Mouse (Mus musculus) limb, embryonic 13.5 days (tissue): ENCODE measurements around the gene Bsnd. TPM values are rescaled to one million over a fixed set of nuclear protein-coding genes. Genes with fewer than 3 reads are reported as not detected.

Experiments used
- ATAC-seq: fragments of 200-750 bp; cut with Nextera tagmentation; 2 replicates; pipeline ENCODE4 v1.8.0; 2017; ENCODE audit warnings: low read depth, moderate number of reproducible peaks, moderate TSS enrichment; ENCODE audit not compliant: low FRiP score
- H3K27ac ChIP-seq: fragments of 300-500 bp; sonication (generic); 2 replicates; pipeline ENCODE4 v1.5.1; 2015; ENCODE audit warnings: inconsistent platforms, mild to moderate bottlenecking, moderate library complexity
- H3K27me3 ChIP-seq: fragments of 300-500 bp; sonication (generic); 2 replicates; pipeline ENCODE4 v1.6.1; 2015; ENCODE audit warnings: mild to moderate bottlenecking, inconsistent platforms
- H3K36me3 ChIP-seq: fragments of 300-500 bp; sonication (generic); 2 replicates; pipeline ENCODE4 v1.6.1; 2015; ENCODE audit warnings: inconsistent platforms, mild to moderate bottlenecking, moderate library complexity
- H3K4me1 ChIP-seq: fragments of 300-500 bp; sonication (generic); 2 replicates; pipeline ENCODE4 v1.6.1; 2015; ENCODE audit warnings: inconsistent platforms
- H3K4me2 ChIP-seq: fragments of 300-500 bp; sonication (generic); replicated peaks from 2 replicates; pipeline ENCODE4 v1.6.1; 2015; ENCODE audit warnings: inconsistent platforms, mild to moderate bottlenecking, moderate library complexity
- H3K4me3 ChIP-seq: fragments of 300-500 bp; sonication (generic); 2 replicates; pipeline ENCODE4 v1.5.1; 2015; ENCODE audit warnings: moderate library complexity, mild to moderate bottlenecking, inconsistent platforms
- H3K9ac ChIP-seq: fragments of 300-500 bp; sonication (generic); 2 replicates; pipeline ENCODE4 v1.6.1; 2015; ENCODE audit warnings: mild to moderate bottlenecking, inconsistent platforms
- H3K9me3 ChIP-seq: fragments of 300-500 bp; sonication (generic); 2 replicates; pipeline ENCODE4 v1.6.1; 2016; ENCODE audit warnings: inconsistent platforms
- WGBS: fragments of 180-500 bp; shearing (Covaris S2); methylation state at CpG from one replicate; pipeline ENCODE4 v1.1.7; 2015; 5-methylcytosine and 5-hydroxymethylcytosine counted together
- polyA plus RNA-seq: library from polyadenylated mRNA; unstranded; fragments of >200 nt; fragmentation: Nextera tagmentation; extraction: Ambion mirVana; gene quantifications from 2 replicates; pipeline ENCODE4 v1.2.1, GENCODE M21; 2015

Gene Bsnd
- polyA plus RNA-seq, 1 experiment from 2014 or later: not detected

DNA sequence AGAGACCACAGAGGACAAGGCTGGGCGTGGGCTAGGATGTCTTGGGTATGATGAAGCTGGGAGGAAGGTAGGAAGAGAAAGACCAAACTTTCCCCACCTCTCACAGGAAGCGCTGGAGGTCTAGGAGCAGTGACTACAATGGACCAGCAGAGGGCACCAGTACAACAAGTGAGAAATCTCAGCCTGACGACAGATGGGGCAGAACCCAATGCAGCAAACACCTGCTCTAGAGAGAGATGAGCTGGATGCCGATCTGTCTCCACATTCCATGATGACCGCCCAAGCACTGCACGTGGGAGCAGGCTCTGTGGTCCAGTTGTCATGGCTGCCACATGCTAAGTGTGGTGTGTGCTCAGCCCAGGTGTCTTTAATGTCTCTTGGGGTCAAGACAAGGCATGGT, 17.8 kb downstream of the Bsnd start:
- Histone ChIP-seq H3K36me3 (no peaks in the 10 kb centered on the region), H3K4me2 (no peak overlapping the region), H3K27ac (no peak overlapping the region), H3K27me3 (peaks cover 11% of the 10 kb centered on the region), H3K4me3 (no peak overlapping the region), H3K9me3 (no peaks in the 10 kb centered on the region), H3K4me1 (no peaks in the 10 kb centered on the region), H3K9ac (no peak overlapping the region)
- peak; percentile 66; the same call in 1 of the 2 replicates for ATAC-seq
- WGBS: 6% methylated on average over 6 of the region's 6 CpGs

- H3K36me3 ChIP-seq: no peaks in the 10 kb centered on the region
- no peak overlapping the region for H3K4me2 ChIP-seq
- H3K9ac ChIP-seq: peak overlapping the region; percentile 1; the same call in 1 of the 2 replicates
- H3K4me1 ChIP-seq: no peaks in the 10 kb centered on the region
- H3K27ac ChIP-seq: no peak overlapping the region
- WGBS: 14% methylated on average over 3 of the region's 3 CpGs
- no peak overlapping the region for H3K4me3 ChIP-seq
- no peak for ATAC-seq
- no peaks in the 10 kb centered on the region for H3K9me3 ChIP-seq
- peaks cover 11% of the 10 kb centered on the region for H3K27me3 ChIP-seq
Measured at GRCm38 (mm10) chr4:106472335-106472734, 19.7 kb downstream of the Bsnd start.

GRCm38 (mm10) chr4:106470921-106471320, 21.2 kb downstream of the Bsnd start:
- no peak overlapping the region for H3K4me3 ChIP-seq
- no peak for ATAC-seq
- peaks cover 11% of the 10 kb centered on the region for H3K27me3 ChIP-seq
- H3K9me3 ChIP-seq: no peaks in the 10 kb centered on the region
- WGBS: 76% methylated on average over 5 of the region's 5 CpGs
- no peak overlapping the region for H3K4me2 ChIP-seq
- no peaks in the 10 kb centered on the region for H3K36me3 ChIP-seq
- H3K27ac ChIP-seq: no peak overlapping the region
- H3K9ac ChIP-seq: no peak overlapping the region
- no peaks in the 10 kb centered on the region for H3K4me1 ChIP-seq

DNA sequence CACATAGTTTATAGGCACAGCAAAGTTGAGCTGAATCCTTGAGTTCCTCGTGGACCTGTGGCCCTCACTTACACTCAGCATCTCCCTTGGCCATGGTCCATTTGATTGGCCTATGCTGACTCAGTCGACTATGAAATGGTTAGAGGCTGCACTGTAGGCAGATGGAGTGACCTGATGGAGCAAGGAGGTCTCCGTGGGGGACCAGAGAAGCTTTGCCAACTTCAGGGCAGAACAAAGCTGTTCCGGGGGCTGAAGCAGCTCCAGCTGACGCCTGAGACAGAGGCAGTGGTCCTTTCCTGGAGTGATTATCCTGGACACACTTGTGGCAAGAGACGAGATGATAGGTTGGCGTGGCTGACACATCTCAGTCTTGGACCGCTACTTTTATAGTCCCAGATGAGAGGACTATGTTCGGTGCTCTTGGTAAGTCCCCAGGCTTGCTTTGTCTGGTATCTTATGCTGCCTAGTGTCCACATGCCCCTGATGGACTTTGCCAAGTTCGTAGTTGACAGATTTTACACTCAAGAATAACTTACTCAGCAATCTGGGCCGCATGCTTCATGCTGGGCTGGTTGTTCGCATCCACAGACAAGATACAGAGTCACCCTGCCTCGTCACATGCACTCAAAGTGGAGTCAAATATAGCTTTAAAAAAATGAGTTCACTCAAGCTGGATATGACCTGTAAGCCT, 24.5 kb downstream of the Bsnd start:
- no peaks in the 10 kb centered on the region for H3K9me3 ChIP-seq
- no peak overlapping the region for H3K9ac ChIP-seq
- no peaks in the 10 kb centered on the region for H3K36me3 ChIP-seq
- no peak overlapping the region for H3K4me2 ChIP-seq
- 83% methylated on average over 13 of the region's 13 CpGs for WGBS
- H3K27ac ChIP-seq: no peak overlapping the region
- peaks cover 32% of the 10 kb centered on the region for H3K27me3 ChIP-seq
- peaks cover 14% of the 10 kb centered on the region for H3K4me1 ChIP-seq
- no peak for ATAC-seq
- H3K4me3 ChIP-seq: no peak overlapping the region

DNA sequence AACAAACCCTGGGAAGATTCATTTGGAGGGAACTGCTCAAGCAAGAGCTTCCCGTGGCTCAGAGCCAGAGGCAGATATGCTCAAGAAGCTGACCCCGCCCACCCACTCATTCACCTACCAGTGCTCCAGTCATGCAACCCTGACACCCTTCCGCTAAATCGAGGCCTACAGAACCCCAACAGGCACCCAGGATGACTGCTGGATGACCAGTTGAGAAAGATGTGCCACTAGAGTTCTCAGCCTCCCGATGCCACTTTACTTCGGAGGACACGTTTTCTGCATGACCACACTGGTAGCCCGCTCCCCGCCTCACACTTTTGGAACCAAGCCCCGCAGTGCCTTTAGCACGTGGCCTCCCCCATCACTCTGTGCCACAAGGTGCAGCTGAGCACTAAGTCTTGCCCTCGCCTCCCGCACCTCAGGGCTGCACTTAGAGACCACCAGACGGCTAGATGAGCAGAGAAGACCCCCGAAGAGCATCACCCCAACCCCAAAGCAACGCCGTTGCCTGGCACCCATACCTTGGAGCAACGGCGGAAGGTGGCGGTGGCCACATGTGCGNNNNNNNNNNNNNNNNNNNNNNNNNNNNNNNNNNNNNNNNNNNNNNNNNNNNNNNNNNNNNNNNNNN, 28.8 kb downstream of the Bsnd start:
- Histone ChIP-seq H3K36me3 (no peaks in the 10 kb centered on the region), H3K4me2 (peak overlapping the region; percentile 77), H3K4me1 (peaks cover 14% of the 10 kb centered on the region), H3K4me3 (peak overlapping the region; percentile 44), H3K27me3 (peaks cover 49% of the 10 kb centered on the region), H3K9ac (peak overlapping the region; percentile 66), H3K27ac (no peak overlapping the region), H3K9me3 (no peaks in the 10 kb centered on the region)
- no peak for ATAC-seq
- 26% methylated on average over 21 of the region's 21 CpGs for WGBS

DNA sequence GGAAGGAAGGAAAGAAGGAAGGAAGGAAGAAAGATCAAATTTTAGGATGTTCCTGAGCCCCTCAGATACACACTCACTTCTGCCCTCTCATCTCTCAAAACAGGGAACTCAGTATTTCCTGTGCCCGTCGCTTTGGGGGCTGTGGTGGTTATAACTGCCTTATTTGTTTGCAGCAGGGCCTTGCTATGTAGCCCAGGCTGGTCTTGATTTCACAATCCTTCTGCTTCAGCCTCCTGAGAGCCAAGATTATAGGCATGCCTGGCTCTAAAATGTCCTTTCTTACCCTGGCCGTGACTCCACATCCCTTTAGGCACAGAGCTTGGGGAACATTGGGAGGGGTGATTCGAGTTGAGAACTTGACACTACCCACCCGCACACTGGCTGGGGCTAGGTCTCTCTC, 29.6 kb downstream of the Bsnd start:
- WGBS: 68% methylated on average over 5 of the region's 5 CpGs
- no peak for ATAC-seq
- H3K9ac ChIP-seq: no peak overlapping the region

GRCm38 (mm10) chr4:106462016-106462415, 30.1 kb downstream of the Bsnd start:
- WGBS: 74% methylated on average over 9 of the region's 9 CpGs
- H3K36me3 ChIP-seq: no peaks in the 10 kb centered on the region

More for the DNA sequence above, 29.6 kb downstream of the Bsnd start:
- H3K36me3 ChIP-seq: no peaks in the 10 kb centered on the region
- H3K27ac ChIP-seq: no peak overlapping the region
- H3K4me1 ChIP-seq: peaks cover 14% of the 10 kb centered on the region
- H3K9me3 ChIP-seq: no peaks in the 10 kb centered on the region
- H3K27me3 ChIP-seq: peaks cover 49% of the 10 kb centered on the region
- H3K4me2 ChIP-seq: no peak overlapping the region
- H3K4me3 ChIP-seq: no peak overlapping the region

DNA sequence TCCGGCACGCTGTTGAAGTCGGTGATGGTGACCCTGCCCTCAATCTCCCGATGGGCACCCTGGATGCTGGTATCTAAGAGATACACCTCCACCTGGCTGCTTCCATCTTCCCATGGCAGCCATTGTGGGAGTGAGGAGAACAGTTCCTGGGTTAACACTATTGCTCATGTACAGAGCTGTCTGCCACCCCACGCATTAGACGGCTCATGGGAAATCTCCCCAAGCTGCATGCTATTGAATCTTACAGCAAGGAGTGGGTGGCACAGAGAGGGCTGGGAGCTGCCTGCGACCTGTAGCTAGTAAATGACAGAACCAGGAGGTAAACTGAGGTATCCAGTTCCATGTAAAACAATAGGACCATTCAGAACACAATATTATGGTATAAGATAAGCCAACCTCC, 37.5 kb downstream of the Bsnd start:
- H3K9ac ChIP-seq: no peak overlapping the region
- 86% methylated on average over 7 of the region's 7 CpGs for WGBS
- no peaks in the 10 kb centered on the region for H3K27me3 ChIP-seq
- H3K27ac ChIP-seq: no peak overlapping the region
- H3K36me3 ChIP-seq: no peaks in the 10 kb centered on the region
- H3K4me3 ChIP-seq: no peak overlapping the region
- H3K9me3 ChIP-seq: no peaks in the 10 kb centered on the region
- no peaks in the 10 kb centered on the region for H3K4me1 ChIP-seq
- H3K4me2 ChIP-seq: no peak overlapping the region
- ATAC-seq: no peak

More at GRCm38 (mm10) chr4:106462016-106462415, 30.1 kb downstream of the Bsnd start:
- no peak overlapping the region for H3K4me2 ChIP-seq
- H3K4me1 ChIP-seq: peaks cover 14% of the 10 kb centered on the region
- H3K9me3 ChIP-seq: no peaks in the 10 kb centered on the region
- no peak for ATAC-seq
- peaks cover 49% of the 10 kb centered on the region for H3K27me3 ChIP-seq
- no peak overlapping the region for H3K4me3 ChIP-seq
- H3K9ac ChIP-seq: no peak overlapping the region
- no peak overlapping the region for H3K27ac ChIP-seq

- Histone ChIP-seq H3K4me2 (no peak overlapping the region), H3K9me3 (no peaks in the 10 kb centered on the region), H3K4me3 (no peak overlapping the region), H3K27ac (no peak overlapping the region), H3K9ac (no peak overlapping the region), H3K4me1 (no peaks in the 10 kb centered on the region), H3K27me3 (no peaks in the 10 kb centered on the region), H3K36me3 (no peaks in the 10 kb centered on the region)
- ATAC-seq: no peak
- 86% methylated on average over 4 of the region's 4 CpGs for WGBS
Measured at GRCm38 (mm10) chr4:106453516-106453915, 38.6 kb downstream of the Bsnd start.

DNA sequence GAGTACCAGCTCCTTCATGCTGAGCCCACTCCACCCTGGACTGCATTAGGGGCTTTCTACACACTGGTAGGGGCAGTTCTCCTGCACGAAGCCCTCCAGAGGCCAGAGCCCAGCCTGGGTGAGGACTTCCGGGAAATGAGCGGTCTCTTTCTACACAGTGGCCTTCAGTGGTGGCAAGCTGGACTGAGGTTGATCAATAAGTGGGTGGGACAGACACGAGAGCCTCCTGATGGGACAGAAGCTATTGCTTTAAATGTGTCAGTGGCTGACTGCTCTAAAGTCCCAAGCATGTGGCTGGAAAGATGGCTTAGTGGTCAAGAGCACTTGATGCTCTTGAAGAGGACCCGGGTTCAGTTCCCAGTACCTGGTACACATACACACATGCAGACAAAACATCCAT, 39.0 kb downstream of the Bsnd start:
- H3K9me3 ChIP-seq: no peaks in the 10 kb centered on the region
- no peaks in the 10 kb centered on the region for H3K4me1 ChIP-seq
- no peak for ATAC-seq
- H3K27me3 ChIP-seq: no peaks in the 10 kb centered on the region
- H3K4me3 ChIP-seq: no peak overlapping the region
- no peaks in the 10 kb centered on the region for H3K36me3 ChIP-seq
- WGBS: 92% methylated on average over 5 of the region's 5 CpGs
- no peak overlapping the region for H3K9ac ChIP-seq
- H3K4me2 ChIP-seq: no peak overlapping the region
- H3K27ac ChIP-seq: no peak overlapping the region

- Histone ChIP-seq H3K9ac (no peak overlapping the region), H3K4me3 (no peak overlapping the region), H3K4me2 (no peak overlapping the region), H3K4me1 (no peaks in the 10 kb centered on the region), H3K9me3 (no peaks in the 10 kb centered on the region), H3K27ac (no peak overlapping the region), H3K27me3 (no peaks in the 10 kb centered on the region), H3K36me3 (no peaks in the 10 kb centered on the region)
- no peak for ATAC-seq
- WGBS: 74% methylated on average over 7 of the region's 7 CpGs
Measured at GRCm38 (mm10) chr4:106452401-106452800, 39.7 kb downstream of the Bsnd start.

GRCm38 (mm10) chr4:106449306-106449705, 42.8 kb downstream of the Bsnd start:
- Histone ChIP-seq H3K27ac (no peak overlapping the region), H3K36me3 (no peaks in the 10 kb centered on the region), H3K9me3 (no peaks in the 10 kb centered on the region), H3K9ac (no peak overlapping the region), H3K4me1 (no peaks in the 10 kb centered on the region), H3K4me2 (no peak overlapping the region), H3K4me3 (no peak overlapping the region), H3K27me3 (no peaks in the 10 kb centered on the region)
- WGBS: 83% methylated on average over 8 of the region's 8 CpGs
- no peak for ATAC-seq

DNA sequence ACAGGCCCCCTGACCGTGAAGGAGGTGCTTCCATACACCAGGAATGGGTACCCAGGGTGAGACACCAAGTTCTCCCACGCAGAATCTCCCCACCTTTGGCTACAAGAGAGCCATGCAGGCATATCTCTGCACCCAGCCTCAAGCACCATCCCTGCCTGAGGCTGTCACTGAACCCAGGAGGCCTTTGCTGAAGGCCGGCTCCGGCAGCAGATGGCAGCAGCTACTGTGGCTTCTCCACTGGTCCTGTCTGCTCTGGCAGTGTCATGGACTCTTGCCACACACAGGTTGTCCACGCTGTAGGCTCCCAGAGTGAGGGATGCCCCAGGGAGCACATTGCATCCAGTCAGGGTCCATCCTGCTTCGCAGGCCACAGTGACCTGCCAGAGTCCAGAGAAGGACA, 48.9 kb downstream of the Bsnd start:
- Histone ChIP-seq H3K36me3 (peaks cover 45% of the 10 kb centered on the region), H3K27ac (no peak overlapping the region), H3K27me3 (no peaks in the 10 kb centered on the region), H3K4me1 (peaks cover 3% of the 10 kb centered on the region), H3K9me3 (no peaks in the 10 kb centered on the region), H3K4me2 (no peak overlapping the region), H3K4me3 (no peak overlapping the region), H3K9ac (no peak overlapping the region)
- ATAC-seq: no peak
- 77% methylated on average over 6 of the region's 6 CpGs for WGBS
